Mouse (Mus musculus): ENCODE data around the gene Ep400.
A peak's percentile ranks its signal among the peaks of the same experiment; 100 is the strongest.

Ep400 gene

DNA sequence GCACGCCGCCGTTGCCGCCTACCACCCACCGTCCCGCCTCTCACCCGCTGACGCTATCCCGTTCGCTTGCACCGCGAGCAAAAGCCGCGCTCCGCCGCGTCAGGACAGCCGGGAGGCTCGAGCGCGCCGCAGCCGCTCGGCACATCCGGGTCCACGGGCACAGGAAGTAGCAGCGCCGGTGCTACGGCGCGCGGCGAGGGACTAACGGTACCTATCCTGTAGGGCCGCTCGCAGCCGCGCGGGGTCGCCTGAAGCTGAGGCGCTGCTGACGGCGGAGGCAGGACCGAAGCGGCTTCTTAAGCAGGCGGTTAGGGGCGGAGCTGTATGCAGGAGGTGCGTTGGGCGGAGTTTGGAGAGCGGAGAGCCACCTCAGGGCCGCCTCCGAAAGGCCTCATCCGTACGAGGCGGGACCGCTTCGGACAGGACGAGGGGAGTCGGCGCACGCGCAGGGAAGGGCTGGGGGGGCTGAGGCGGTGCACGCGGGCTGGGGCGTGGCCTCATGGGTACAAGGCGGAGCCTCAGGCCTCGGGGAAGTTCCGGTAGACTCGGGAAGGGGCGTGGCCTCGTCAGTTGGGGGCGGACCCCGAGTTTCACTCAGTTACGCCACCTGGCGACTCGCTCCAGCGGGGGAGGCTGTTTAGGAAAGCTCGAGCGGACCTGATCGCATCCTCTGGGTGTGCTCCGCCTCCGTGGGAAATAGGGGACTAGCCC is at the start of gene Ep400:
TSS of gene Ep400 (minus strand) at position 270 of the 711 bp plus-strand sequence.
- DNase-seq (ENCODE audit: low spot score in 2 of 2), result peak; percentile 99

DNA sequence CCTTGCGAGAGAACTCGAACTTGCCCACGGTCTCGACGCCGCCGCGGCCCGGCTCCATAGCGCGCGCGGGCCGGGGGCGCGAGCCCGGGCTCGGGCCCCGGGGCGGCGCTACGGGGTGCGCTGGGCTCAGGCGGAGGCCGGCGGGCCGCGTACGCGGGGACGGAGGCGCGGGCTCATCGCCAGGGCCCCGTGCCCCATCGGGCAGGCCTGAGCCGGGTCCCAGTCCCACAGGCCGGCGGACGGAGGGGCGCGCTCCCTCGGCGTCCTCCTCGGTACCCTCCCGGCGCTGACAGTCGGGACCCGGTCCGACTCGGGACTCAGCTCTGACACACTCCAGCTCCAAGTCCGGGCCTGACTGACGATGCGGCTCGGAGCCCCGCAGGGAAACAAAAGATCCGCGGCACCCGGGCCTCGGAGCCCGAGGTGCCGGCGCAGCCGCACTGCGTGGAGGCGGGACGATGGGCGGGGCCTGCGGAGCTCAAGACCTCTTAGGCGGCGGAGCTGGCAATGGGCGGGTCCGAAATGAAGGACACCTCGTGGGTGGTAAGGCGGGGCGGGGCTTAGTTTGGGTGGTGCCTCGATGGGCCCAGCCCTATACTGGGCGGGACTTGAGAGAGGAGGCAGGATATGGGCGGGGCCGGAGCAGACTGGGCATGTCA is 39.3 kb upstream of the Ep400 start, which contains the start of gene Ulk1:
TSS of gene Ulk1 (minus strand) at position 431 of the 659 bp plus-strand sequence.
- peak; percentile 99 for DNase-seq (ENCODE audit: low spot score in 2 of 2)

DNA sequence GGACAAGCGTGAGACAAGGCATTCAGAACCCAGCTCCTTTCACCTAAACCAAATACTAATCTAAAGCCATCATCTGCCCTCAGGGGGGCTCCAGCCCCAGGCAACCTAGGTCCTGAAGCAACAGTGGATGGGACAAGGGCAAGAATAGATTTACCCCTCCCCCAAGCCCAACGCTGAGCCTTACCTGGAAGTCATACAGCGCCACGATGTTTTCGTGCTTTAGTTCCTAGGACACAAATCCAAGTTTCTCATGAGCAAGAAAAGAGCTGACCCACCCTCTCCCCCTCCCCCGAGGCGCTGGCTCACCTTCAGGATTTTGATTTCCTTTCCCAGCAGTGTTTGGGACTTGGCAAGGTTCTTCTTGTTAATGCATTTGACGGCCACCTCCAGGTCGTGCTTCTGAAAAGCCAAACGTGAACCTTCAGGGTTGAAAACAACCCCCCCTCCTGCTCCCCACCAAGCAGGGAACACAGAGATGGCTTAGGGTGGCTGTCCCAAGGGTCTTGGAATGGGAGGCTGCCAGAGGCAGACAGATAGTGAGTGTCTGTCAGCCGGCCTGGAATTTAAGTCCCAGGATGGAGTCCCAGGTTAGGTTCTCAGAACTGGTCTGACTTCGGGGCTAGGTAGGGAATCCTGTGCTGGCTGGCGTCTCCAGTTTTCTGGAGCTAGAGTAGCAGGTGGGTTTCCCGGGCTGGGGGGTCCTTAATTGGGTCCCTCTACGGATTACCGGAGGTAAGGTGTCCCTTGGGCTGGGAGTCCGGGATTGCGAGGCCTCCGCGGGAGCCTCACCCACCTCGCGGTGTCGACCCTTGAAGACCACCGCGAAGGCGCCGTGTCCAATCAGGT is 38.5 kb upstream of the Ep400 start:
- no peak for DNase-seq (ENCODE audit: low spot score in 2 of 2)

DNA sequence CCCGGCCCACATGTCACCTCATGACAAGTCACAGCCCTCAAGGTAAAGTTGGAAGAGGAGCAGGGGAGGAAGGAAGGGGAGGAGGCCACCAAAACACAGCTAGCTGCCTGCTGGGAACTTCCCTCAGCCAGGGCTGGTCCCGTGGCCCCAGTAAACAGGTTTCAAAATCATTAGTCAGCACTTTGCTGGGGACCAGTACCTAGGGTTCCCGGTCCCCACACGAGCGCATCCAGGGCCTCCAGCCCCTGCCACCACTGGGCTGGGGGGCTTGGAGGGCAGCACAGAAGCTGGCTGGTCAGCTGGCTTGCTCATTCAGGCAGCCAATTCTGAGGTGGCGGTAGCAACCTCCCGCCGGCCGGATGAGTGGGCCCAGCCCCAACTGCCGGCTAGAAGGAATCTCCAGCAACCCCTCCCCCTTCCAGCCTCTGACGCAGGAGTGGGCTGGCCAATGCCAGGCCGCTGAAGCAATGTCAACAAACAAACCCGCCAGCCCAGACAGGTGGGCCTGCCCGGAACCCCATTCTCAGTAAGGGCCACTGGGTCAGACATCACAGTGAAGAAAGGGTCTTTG is 37.6 kb upstream of the Ep400 start:
- peak; percentile 81 to 89 for DNase-seq (ENCODE audit: low spot score in 2 of 2)

DNA sequence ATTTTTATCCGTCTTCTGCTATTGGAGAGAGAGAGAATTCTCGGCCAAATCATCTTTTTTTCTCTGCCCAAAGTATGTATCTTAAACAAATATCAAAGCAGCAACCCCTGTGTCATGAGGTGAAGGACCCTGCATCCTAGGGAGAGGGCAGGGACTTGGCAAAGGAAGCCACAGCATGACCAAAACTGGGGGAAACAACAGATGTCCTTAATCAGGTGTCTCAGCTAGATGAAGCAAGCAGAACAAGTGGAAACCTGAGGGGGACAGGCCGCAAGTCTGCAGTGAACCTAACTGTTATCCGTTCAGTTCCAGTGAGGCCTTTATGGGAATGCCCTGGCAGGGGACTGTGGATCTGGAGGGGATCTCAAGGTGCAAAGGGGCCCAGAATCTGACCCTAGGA is 36.9 kb upstream of the Ep400 start:
- no peak for DNase-seq (ENCODE audit: low spot score in 2 of 2)

DNA sequence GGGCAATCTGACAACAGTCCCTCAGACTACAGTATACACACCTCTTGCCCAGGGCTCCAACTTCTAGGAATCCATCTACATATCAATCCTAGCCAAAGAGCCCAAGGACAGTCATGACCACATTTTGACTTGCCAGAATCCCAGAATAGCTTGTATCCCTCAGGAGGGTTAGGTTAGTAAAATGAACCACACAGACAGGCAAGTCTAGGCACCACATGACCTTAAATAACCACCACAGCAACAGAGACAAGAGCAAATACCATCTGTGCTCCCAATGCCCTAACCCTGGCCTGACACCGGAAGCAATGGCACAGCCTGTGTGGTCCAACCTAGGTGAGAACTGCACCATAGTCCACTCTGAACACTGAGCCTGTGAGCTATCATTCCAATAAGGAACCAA is 36.2 kb upstream of the Ep400 start:
- no peak for DNase-seq (ENCODE audit: low spot score in 2 of 2)

DNA sequence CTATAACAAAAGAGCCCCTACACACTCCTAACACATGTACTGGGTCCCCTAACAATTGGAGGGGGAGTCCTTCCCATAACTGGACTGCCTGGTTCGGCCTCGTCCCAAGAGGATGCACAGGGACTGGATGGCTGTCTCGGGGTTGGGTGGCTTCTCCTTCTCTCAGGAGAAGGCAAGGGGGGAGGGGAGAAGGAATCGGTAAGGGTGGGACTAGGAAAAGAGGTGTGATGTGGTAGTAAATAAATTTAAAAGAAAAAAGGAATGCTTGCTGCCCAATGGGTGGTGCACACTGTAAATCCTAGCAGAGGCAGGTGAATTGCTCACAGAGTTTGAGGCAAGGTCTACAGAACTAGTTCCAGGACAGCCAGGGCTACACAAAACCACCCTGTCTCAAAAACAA is 35.6 kb upstream of the Ep400 start:
- no peak for DNase-seq (ENCODE audit: low spot score in 2 of 2)

DNA sequence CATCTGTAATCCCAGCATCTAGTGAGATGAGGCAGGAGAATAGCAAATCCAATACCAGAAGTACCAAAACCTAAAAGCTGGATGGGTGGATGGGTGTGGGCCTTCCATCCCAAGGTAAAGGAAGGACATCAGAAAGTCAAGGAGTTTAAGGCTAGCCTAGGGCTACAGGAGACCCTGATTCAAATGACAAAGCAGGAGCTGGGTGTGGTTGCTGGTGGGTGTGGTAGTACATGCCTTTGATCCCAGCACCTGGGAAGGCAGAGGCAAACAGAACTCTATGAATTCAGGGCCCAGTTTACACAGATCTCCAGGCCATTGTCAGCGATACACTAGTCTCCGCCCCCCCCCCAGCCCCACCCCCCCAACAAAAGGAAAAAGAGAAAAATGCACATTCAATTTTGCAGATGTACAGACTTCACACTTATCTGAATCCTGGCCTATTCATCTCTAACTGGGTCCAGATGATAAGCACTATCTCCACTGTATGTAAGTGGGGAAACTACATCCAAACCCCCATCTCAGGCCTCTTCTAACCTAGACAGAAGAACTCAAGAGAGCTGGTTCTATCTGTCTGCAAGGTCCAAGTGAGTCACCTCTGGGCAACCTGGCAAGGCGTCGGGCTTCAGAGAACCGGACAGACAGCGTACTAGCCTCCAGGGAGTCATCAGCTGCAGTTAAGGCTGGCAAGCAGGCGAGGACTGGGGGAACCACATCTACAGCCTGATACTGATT is 33.7 kb upstream of the Ep400 start:
- DNase-seq (ENCODE audit: low spot score in 2 of 2), result no peak

DNA sequence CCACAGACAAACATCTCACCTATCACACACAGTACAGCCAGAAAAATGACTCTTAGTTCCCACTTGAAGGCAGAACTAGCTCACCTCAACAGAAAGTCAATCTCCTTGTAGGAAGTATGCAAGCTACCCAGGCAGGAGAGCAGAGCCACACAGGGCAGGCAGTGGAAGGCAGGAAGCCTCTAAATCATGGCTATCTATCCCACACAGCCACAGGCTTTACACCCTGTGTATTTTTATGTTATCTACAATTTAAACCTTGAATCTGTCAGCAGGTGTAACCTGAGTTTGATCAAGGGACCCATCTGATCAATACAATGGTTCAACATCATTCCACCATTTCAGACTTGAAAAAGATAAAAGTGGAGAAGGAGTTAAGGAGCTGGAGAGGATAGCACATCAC is 32.3 kb upstream of the Ep400 start:
- no peak for DNase-seq (ENCODE audit: low spot score in 2 of 2)

DNA sequence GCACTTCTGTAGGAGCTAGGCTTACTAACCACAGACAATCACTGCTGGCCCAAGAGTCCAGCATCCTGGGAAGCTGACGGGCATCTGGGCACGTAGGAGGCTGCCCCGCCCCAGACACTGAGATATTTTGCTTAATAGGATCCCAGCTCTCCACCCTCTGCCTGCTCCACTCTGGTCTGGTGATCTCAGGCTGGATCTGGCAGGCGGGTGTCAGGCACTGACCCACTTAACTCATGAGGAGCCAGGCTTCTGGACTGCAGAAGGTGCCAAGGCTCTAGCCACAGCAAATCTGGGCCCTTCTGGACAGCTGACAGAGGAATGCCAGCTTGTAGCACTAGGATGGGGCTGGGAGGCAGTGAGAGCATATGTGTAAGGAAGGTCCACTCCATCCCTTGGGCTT is 31.7 kb upstream of the Ep400 start:
- DNase-seq (ENCODE audit: low spot score in 2 of 2), result no peak

DNA sequence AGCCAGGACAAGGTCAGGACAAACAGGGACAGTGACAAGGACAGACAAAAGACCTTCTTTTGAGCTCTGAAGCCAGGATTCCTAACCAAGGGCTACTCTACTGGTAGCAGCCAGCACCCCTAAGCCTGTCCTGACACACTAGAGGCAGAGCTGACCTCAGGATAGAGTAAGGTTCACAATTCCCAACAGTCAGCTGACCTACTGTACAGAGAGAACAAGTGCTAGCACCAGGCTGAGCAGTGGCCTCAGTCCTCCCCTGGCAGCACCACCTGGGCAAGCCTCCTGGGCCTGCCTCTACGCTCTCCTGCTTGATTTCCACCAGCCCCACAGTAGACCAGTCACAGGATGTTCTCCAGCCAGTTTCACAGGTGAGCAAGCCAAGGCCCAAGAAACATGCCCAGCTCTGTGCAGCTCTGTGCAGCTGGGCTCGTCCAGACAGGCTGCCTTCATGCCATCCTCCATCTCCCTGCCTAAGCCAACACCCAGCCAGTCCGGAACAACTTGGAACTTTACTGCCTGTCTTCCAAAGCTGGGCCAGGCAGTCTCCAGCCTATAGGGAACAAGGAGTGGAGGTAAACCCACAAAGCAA is 30.6 kb upstream of the Ep400 start:
- DNase-seq (ENCODE audit: low spot score in 2 of 2), result no peak

DNA sequence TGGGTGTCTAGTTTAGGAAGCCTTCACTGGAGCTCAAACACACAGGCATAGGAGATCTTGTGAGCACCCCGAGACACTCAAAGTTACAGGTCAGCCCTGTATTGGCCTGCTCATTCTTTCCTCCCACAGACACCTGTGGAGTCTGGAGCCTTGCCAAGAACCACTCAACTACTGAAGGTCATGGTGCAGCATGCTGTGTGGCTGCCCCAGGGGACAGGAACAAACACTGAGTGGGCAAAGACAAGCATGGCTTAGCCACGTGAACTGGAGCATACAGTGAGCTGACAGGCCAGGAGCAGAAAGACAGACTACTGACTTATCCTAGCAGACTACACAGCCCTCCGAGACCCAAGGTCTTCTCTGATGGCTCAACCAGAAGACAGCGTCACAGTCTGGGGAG is 27.2 kb upstream of the Ep400 start:
- DNase-seq (ENCODE audit: low spot score in 2 of 2), result no peak

DNA sequence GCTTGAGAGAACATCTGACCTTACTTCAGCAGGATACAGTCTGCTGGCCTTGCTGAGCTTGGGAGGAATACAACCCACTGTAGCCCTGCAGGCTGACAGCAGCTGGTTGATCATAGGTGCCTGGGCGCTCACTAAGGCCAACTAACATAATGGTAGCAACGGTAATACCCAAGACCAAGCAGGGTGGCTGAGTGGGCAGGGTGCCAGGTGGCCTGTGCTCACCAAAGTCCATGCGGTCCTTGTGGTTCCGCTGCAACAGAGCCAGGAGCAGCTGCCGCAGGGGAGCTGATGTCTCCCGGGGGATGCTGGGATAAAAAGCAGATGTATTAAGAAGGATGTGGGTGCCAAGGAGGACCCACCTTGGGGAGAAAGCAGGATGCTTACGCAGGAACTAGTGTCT is 23.8 kb upstream of the Ep400 start:
- no peak for DNase-seq (ENCODE audit: low spot score in 2 of 2)

DNA sequence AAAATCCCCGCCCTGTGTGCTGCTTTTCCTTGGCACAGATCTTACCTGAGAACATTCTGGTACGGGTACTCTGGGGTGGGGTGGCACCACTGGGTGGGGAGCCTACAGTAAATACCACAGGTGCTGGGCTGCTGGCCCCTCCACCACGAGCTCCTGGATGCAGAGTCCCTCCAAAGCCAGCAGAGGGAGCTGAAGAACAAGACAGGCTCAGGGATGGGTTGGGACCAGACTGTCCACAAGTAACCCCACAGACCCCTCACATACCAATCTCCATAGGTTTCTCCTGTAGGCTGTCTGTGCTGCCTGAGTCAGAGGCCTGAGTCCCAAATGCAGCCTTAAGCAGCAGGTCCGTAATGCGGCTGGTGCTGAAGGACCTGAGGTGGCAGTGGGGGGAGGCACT is 18.2 kb upstream of the Ep400 start:
- DNase-seq (ENCODE audit: low spot score in 2 of 2), result no peak

DNA sequence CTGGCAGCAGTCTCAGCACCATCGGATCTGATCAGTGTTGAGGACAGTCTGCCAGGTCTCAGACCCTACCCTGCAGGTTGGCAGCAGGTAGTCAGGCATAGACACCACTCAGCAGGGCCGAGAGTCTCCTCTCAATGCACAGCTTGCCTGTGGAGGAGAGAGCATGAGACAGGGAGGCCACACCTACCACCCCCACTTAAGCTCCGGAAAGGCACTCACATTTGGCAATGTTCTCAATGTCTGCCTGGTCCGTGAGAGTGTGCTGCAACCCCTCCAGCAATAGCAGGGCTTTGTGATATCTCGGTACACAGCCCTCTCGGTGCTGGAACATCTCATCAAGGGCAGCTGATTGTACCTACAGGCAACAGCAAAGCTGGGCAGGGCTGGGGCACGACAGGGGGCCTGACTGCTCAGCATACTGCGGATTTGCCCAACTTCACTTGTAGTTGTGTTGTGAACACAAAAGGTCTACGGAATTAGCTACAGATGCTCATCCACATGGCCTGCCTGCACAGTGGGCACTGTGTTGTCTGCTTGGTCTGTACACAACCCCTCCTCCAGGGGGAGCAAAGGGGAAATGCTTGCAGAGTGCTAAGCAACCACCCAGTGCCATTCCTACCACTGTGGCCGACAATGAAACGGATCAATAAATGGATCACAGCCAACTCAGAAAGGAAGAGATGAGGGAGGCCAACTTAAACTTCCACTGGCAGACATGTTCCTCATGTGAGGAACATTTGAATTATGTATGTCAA is 15.7 kb upstream of the Ep400 start:
- peak; percentile 57 to 59 for DNase-seq (ENCODE audit: low spot score in 2 of 2)

DNA sequence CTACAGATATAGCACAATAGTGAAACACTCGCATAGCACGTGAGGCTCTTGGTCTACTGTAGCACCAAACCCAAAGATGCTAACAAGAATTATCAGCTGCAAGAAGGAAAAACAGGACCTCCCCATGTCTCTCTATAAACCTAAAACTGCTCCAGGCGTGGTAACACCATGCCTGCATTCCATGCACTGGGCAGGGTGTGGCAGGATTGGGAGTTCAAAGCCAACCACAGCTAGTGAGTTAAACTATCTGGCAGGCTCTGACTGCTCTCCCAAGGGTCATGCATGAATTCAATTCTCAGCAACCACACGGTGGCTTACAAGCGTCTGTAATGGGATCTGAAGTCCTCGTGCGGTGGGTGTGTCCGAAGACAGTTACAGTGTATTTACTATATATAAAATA is 12.6 kb upstream of the Ep400 start:
- DNase-seq (ENCODE audit: low spot score in 2 of 2), result no peak

DNA sequence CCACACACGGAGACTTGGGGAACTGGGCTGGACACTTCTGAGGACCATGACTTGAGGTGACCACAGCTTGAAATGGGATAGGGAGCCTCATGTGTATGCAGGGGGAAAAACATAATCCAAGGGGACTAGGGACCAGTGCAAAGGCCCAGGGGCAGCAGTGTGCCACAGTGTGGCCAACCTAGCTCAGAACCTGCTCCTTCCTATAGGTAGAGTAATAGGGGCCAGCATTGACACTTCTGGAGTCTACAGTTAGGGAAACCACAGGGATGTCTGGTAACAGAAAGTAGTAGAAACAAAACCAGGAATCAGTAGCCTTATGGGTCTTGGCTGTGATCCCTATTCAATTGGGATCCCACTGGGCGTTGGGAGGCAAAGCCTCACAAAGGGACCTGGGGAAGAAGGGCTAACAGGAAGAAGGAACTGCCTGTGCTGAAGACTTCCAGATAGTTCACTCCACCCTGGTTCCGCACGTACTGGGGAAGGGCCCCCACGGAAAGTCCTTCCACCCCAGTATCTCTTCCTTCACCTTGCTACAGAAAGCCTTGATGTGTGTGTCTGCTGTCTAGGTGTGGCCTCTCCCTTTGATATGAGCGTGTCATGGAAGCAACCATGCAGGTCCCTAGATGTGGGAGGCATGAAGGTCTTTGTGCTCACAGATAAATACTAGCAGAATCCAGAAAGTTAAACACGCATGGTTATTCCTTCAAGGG is 11.2 kb upstream of the Ep400 start:
- DNase-seq (ENCODE audit: low spot score in 2 of 2), result no peak

DNA sequence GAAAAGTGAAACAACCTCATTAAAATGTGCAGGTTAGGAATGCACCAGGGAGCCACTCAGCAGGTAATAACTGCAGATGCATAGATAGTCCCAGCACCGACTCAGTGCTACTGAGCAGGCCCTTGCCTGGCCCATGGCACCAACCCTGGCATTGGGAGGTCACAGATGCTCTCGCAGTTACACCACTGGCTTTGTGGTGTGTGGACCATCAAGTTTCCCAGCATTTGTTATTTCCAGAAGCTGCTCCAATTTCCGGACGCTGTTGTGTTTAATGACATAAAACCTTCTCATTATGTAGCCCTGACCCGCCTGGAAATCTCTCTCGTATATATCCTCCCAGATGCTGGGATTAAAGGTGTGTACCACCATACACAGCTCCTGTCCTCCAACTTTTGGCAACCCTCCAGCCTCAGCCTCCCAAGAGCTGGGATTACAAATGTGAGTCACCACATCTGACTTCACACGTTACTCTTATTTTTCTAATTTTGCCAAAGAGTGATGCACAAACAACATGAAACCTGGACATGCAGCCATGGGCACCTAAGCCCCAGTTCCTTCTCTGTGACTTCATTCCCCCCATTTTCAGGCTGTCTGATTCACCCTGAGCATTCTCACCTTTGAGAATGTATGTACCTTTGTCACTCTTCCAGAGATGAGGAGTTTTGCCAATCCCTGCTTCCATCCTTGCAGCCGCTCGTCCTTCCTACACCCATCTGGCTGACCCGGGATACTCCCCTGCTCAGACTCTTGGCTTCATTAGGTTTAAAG is 10.4 kb upstream of the Ep400 start:
- no peak for DNase-seq (ENCODE audit: low spot score in 2 of 2)

Measured in right cerebral cortex, adult 2 months (tissue).